Mouse (Mus musculus) heart, postnatal 0 days (tissue): ENCODE measurements around the gene Ackr2. TPM values are rescaled to one million over a fixed set of nuclear protein-coding genes. Genes with fewer than 3 reads are reported as not detected.
A peak's percentile ranks its signal among the peaks of the same experiment; 100 is the strongest.

Experiments used
- ATAC-seq: fragments of 200-750 bp; cut with Nextera tagmentation; 2 replicates; pipeline ENCODE4 v1.8.0; 2017; ENCODE audit warnings: low read depth, moderate number of reproducible peaks, moderate library complexity; ENCODE audit not compliant: insufficient read depth
- DNase-seq: peaks from one replicate; pipeline ENCODE4 v3.0.0-alpha.2; 2016; ENCODE audit warnings: low spot score
- H3K27ac ChIP-seq: fragments of 300-500 bp; sonication (generic); 2 replicates; pipeline ENCODE4 v1.5.1; 2014; ENCODE audit warnings: low read depth, mild to moderate bottlenecking
- H3K27me3 ChIP-seq: fragments of 300-500 bp; sonication (generic); 2 replicates; pipeline ENCODE4 v1.6.1; 2014; ENCODE audit warnings: low read length, mixed read lengths; ENCODE audit not compliant: control insufficient read depth, insufficient read depth
- H3K36me3 ChIP-seq: fragments of 300-500 bp; sonication (generic); replicated peaks from 2 replicates; pipeline ENCODE4 v1.6.1; 2014; ENCODE audit warnings: low read length, mixed read lengths; ENCODE audit not compliant: control insufficient read depth, insufficient read depth
- H3K4me1 ChIP-seq: fragments of 300-500 bp; sonication (generic); 2 replicates; pipeline ENCODE4 v1.6.1; 2014; ENCODE audit warnings: antibody characterized with exemption; ENCODE audit not compliant: control insufficient read depth, insufficient read depth
- H3K4me2 ChIP-seq: fragments of 300-500 bp; sonication (generic); 2 replicates; pipeline ENCODE4 v1.6.1; 2014; ENCODE audit warnings: low read depth, mild to moderate bottlenecking, low read length, moderate library complexity
- H3K4me3 ChIP-seq: fragments of 300-500 bp; sonication (generic); 2 replicates; pipeline ENCODE4 v1.5.1; 2014; ENCODE audit warnings: low read depth, low read length
- H3K9ac ChIP-seq: fragments of 300-500 bp; sonication (generic); replicated peaks from 2 replicates; pipeline ENCODE4 v1.6.1; 2014; ENCODE audit warnings: low read depth, low read length, mixed read lengths
- H3K9me3 ChIP-seq: fragments of 300-500 bp; sonication (generic); replicated peaks from 2 replicates; pipeline ENCODE4 v1.6.1; 2016; ENCODE audit warnings: low read length; ENCODE audit not compliant: control insufficient read depth
- CTCF ChIP-seq: IDR thresholded peaks from 2 replicates; pipeline ENCODE4 v1.5.1; 2016; ENCODE audit warnings: antibody characterized with exemption, control low read depth, low read depth
- EP300 ChIP-seq: IDR thresholded peaks from 2 replicates; pipeline ENCODE4 v1.6.1; 2016; ENCODE audit warnings: antibody characterized with exemption, low read depth
- WGBS: fragments of 180-500 bp; shearing (Covaris S2); extraction: QIAGEN DNeasy Blood & Tissue Kit; methylation state at CpG from one replicate; pipeline ENCODE4 v1.1.7; 2014; 5-methylcytosine and 5-hydroxymethylcytosine counted together
- polyA plus RNA-seq: library from polyadenylated mRNA; unstranded; fragments of >200 nt; fragmentation: Nextera tagmentation; extraction: Ambion mirVana; gene quantifications from 2 replicates; pipeline ENCODE4 v1.2.1, GENCODE M21; 2015
- total RNA-seq: library from RNA; depleted of rRNA; stranded (reverse); fragments of >200 nt; gene quantifications from 2 replicates; pipeline ENCODE4 v1.2.3, GENCODE M21; 2014; ENCODE audit warnings: low replicate concordance

Gene Ackr2
- total and polyA plus RNA-seq, 2 experiments from 2014 or later, result 1.6 to 4.6 TPM

DNA sequence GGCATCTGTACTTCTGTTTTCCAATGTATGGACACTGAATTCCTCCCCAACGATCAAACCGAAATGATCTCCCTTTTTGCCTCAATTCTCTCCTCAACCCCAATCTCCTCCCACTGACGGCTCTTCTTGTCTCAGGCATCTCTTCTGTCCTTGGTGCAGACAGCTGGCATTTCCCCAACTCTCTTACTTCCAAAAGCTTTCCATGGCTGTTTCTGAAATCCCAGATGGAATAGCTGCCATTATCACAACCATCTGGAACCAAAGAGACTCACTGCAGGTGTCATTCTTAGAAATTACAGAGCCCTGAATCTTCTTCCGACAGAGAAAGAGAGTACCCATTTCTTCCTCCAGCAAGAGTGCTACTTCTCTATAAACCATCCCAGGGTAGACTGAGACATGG, 36.7 kb downstream of the Ackr2 start:
- Histone ChIP-seq H3K27ac (no peak overlapping the region), H3K4me3 (no peak overlapping the region), H3K9me3 (no peaks in the 10 kb centered on the region), H3K9ac (no peak overlapping the region), H3K36me3 (no peaks in the 10 kb centered on the region), H3K4me2 (no peak overlapping the region), H3K4me1 (no peaks in the 10 kb centered on the region), H3K27me3 (no peaks in the 10 kb centered on the region)
- no peak for ATAC-seq
- WGBS, result 70% methylated on average over 4 of the region's 4 CpGs
- no peak for DNase-seq
- no peak for TF ChIP-seq EP300
- no peak for TF ChIP-seq CTCF

DNA sequence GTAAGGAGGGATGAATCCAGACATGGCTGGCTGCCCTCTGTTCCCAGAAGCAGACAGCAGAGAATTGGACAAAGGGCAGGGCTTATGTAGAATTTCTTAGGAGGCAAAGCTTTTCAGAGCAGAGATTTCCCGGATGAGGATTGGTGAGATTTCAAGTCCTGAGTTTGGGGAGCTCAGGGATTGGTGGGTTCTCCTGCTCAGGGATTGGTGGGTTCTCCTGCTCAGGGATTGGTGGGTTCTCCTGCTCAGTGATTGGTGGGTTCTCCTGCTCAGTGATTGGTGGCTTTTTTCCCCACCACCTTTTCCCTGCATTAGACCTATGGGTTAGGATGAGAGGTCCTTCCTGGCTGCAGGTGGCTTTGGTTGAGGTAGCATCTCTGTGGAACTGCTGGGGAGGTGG, 38.8 kb downstream of the Ackr2 start:
- H3K36me3 ChIP-seq, result no peaks in the 10 kb centered on the region
- H3K9ac ChIP-seq, result no peak overlapping the region
- WGBS, result 61% methylated on average over 1 of the region's 1 CpGs
- ATAC-seq, result no peak
- H3K4me1 ChIP-seq, result no peaks in the 10 kb centered on the region
- no peak for DNase-seq
- TF ChIP-seq CTCF (no peak), EP300 (no peak)
- H3K4me3 ChIP-seq, result no peak overlapping the region
- H3K4me2 ChIP-seq, result no peak overlapping the region
- no peaks in the 10 kb centered on the region for H3K9me3 ChIP-seq
- no peak overlapping the region for H3K27ac ChIP-seq
- no peaks in the 10 kb centered on the region for H3K27me3 ChIP-seq

DNA sequence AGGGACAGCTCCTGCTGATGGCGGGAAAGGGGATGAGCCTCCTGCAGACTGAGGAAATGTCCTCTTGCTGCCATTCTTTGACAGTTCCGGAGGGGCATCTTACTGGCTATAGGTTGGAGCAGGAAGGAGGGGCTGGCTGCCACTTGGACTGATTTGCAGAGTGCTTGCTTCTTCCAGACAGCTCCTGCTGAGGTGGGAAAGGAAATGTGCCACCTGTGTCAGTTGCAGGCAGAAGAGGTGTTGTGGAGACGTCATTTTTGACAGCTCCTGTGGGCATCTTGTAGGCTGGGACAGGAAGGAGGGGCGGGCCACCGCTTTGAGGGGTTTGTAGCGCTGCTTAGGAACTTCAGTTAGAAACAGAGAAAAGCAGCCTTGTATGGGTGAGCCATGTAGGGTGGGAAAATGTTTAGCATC, 39.3 kb downstream of the Ackr2 start:
- H3K27me3 ChIP-seq, result no peaks in the 10 kb centered on the region
- H3K9me3 ChIP-seq, result no peaks in the 10 kb centered on the region
- no peak for DNase-seq
- TF ChIP-seq EP300 (no peak), CTCF (no peak)
- 52% methylated on average over 6 of the region's 6 CpGs for WGBS
- H3K27ac ChIP-seq, result no peak overlapping the region
- ATAC-seq, result no peak
- H3K4me1 ChIP-seq, result no peaks in the 10 kb centered on the region
- no peak overlapping the region for H3K4me3 ChIP-seq
- H3K4me2 ChIP-seq, result peak overlapping the region; percentile 46
- H3K36me3 ChIP-seq, result no peaks in the 10 kb centered on the region
- no peak overlapping the region for H3K9ac ChIP-seq

DNA sequence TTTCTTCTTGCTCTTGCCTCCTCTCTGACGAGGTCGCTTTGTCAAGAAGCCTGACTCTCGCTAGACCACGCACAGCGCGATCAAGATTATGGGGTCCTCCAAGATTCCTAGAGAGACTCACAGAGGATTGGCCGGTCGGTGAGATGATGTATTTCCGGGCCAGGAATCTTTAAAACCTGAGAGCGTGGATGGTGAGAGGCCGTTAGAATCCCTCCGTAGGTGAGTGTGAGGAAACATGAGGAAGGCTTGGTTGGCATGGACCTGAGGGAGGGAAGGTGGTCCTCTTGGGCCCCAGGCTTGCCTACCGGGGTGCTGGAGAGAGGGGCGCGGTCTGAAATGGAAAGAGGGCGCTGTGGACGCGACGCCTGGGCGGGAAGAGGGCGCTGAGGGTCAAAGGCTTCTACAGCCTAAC, 39.8 kb downstream of the Ackr2 start:
- ATAC-seq, result no peak
- H3K27ac ChIP-seq, result no peak overlapping the region

DNA sequence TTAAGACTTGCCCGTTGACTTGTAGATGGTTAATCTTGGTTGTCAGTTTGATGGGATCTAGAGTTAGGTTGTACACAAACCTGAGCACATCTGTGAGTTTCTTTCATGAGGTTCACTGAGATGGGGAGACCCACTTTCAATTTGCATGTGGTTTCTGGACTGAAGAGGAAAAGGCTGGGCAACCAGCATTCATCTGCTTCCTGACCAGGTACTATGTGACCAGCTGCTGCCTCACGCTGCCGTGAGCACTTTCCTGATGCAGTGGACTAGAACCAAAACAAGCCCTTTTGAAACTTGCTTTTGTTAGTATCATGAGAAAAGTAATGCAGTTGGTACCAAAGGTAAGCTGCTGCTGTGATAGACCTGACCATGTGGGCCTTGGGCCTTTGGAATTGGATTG, 44.9 kb downstream of the Ackr2 start:
- WGBS, result 86% methylated on average over 3 of the region's 3 CpGs
- Histone ChIP-seq H3K9ac (no peak overlapping the region), H3K4me3 (no peak overlapping the region), H3K27me3 (no peaks in the 10 kb centered on the region), H3K27ac (no peak overlapping the region), H3K4me2 (no peak overlapping the region), H3K9me3 (no peaks in the 10 kb centered on the region), H3K36me3 (no peaks in the 10 kb centered on the region), H3K4me1 (no peaks in the 10 kb centered on the region)
- TF ChIP-seq CTCF (no peak), EP300 (no peak)
- DNase-seq (no peak), ATAC-seq (no peak)

More for the DNA sequence above, 39.8 kb downstream of the Ackr2 start:
- no peak for DNase-seq
- H3K9me3 ChIP-seq, result no peaks in the 10 kb centered on the region
- no peaks in the 10 kb centered on the region for H3K4me1 ChIP-seq
- peak overlapping the region; percentile 46 for H3K4me2 ChIP-seq
- H3K9ac ChIP-seq, result no peak overlapping the region; the same call in 1 of the 2 replicates
- 62% methylated on average over 21 of the region's 21 CpGs for WGBS
- TF ChIP-seq CTCF, result no peak
- TF ChIP-seq EP300, result no peak
- H3K27me3 ChIP-seq, result no peaks in the 10 kb centered on the region
- H3K36me3 ChIP-seq, result no peaks in the 10 kb centered on the region
- H3K4me3 ChIP-seq, result peak overlapping the region; percentile 38

DNA sequence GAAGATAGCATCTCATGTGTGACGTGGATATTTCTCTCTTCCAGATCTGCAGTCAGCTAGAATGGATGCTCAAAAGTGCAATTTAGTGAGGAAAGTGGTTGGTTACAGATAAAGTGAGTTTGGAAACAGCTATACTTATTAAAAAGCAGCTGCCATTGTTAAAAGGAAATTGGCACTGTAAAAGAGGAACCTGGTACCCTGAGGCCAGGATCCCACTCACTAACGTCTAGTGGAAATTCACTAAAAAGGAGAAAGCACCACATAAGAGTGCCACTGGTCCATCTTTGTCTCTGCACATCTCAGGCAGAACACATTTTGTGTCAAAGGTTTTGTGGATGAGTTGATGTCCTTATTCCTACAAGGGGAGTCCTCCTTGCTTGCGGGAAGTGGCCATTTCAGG, 45.5 kb downstream of the Ackr2 start:
- no peak for DNase-seq
- no peak for TF ChIP-seq EP300
- no peak for TF ChIP-seq CTCF
- no peak overlapping the region for H3K9ac ChIP-seq
- no peak for ATAC-seq
- H3K27ac ChIP-seq, result no peak overlapping the region
- no peaks in the 10 kb centered on the region for H3K36me3 ChIP-seq
- no peak overlapping the region for H3K4me2 ChIP-seq
- no peaks in the 10 kb centered on the region for H3K27me3 ChIP-seq
- H3K4me3 ChIP-seq, result no peak overlapping the region
- H3K9me3 ChIP-seq, result no peaks in the 10 kb centered on the region
- no peaks in the 10 kb centered on the region for H3K4me1 ChIP-seq
- WGBS, result 76% methylated on average over 3 of the region's 3 CpGs
